In genomic region chr15:64026855-64027254, GRCm38 (mm10) we compare ENCODE assay signal across 11 mouse cellular contexts.
"Had no signal": no experiment of that assay in that cellular context is flagged by ENCODE, and none has a peak within 500 bp of the region (broad histone marks: within the 10 kb centered on the region; RNA-seq: fewer than 3 reads in every experiment).

No protein-coding gene starts in this region.

- H3K36me3 ChIP-seq: liver, embryonic 15.5 days; midbrain, embryonic 13.5 days had no signal

- H3K9me3 ChIP-seq: liver, embryonic 15.5 days; midbrain, embryonic 13.5 days had no signal

- H3K9ac ChIP-seq: liver, embryonic 15.5 days; midbrain, embryonic 13.5 days had no signal

- ATAC-seq: lung, postnatal 0 days; midbrain, embryonic 13.5 days had no signal

- H3K27me3 ChIP-seq: liver, embryonic 15.5 days; midbrain, embryonic 13.5 days had no signal

- DNase-seq: kidney, postnatal 10 days; kidney, postnatal 4 days; lung, adult 2 months; lung, postnatal 36 days; thymus, postnatal 14 days had no signal

- H3K4me3 ChIP-seq: layer of hippocampus, adult 2 months; liver, embryonic 15.5 days; midbrain, embryonic 13.5 days had no signal

- H3K27ac ChIP-seq: layer of hippocampus, adult 2 months; liver, embryonic 15.5 days; midbrain, embryonic 13.5 days; stomach, postnatal 0 days had no signal

- H3K4me2 ChIP-seq: liver, embryonic 11.5 days; liver, embryonic 15.5 days; midbrain, embryonic 13.5 days had no signal
